Mouse (Mus musculus) olfactory bulb, adult 2 months (tissue): ENCODE measurements around the gene Ilk.

Source experiments
- CTCF ChIP-seq: fragments of 200-500 bp; IDR thresholded peaks from 2 replicates; pipeline ENCODE4 v1.5.1; 2012; ENCODE audit warnings: low read depth, mild to moderate bottlenecking, low read length, moderate library complexity; ENCODE audit not compliant: insufficient read depth
- POLR2A ChIP-seq: fragments of 200-500 bp; IDR thresholded peaks from 2 replicates; pipeline ENCODE4 v1.6.1; 2012; ENCODE audit warnings: mild to moderate bottlenecking, low read depth, low read length, moderate library complexity; ENCODE audit not compliant: insufficient read depth

GRCm38 (mm10) chr7:105703184-105703583, 33.2 kb upstream of the Ilk start:
- no peak for TF ChIP-seq POLR2A
- no peak for TF ChIP-seq CTCF
